Mouse (Mus musculus) testis, adult 2 months (tissue): ENCODE results near the gene Cyb561a3. TPM values are rescaled to one million over a fixed set of nuclear protein-coding genes. Genes with fewer than 3 reads are reported as not detected.

ENCODE experiments used
- H3K27ac ChIP-seq: fragments of 200-500 bp; 2 replicates; pipeline ENCODE4 v1.5.1; 2012; ENCODE audit warnings: low read depth, low read length; ENCODE audit not compliant: control insufficient read depth, insufficient read depth
- H3K27me3 ChIP-seq: fragments of 200-500 bp; 2 replicates; pipeline ENCODE4 v1.6.1; 2012; ENCODE audit warnings: mild to moderate bottlenecking, low read length, moderate library complexity; ENCODE audit not compliant: control insufficient read depth, insufficient read depth
- H3K36me3 ChIP-seq: fragments of 200-500 bp; 2 replicates; pipeline ENCODE4 v1.6.1; 2012; ENCODE audit warnings: mild to moderate bottlenecking, low read length; ENCODE audit not compliant: control insufficient read depth, insufficient read depth
- H3K4me1 ChIP-seq: fragments of 200-500 bp; 2 replicates; pipeline ENCODE4 v1.6.1; 2012; ENCODE audit warnings: low read length; ENCODE audit not compliant: control insufficient read depth, insufficient read depth
- H3K4me3 ChIP-seq: fragments of 200-500 bp; 2 replicates; pipeline ENCODE4 v1.5.1; 2012; ENCODE audit warnings: low read depth, mild to moderate bottlenecking, low read length, moderate library complexity, mixed read lengths; ENCODE audit not compliant: control insufficient read depth
- CTCF ChIP-seq: fragments of 200-500 bp; IDR thresholded peaks from 2 replicates; pipeline ENCODE4 v1.5.1; 2012; ENCODE audit warnings: low read depth, mild to moderate bottlenecking, inconsistent platforms, low read length, moderate library complexity; ENCODE audit not compliant: control insufficient read depth, insufficient read depth, insufficient replicate concordance
- POLR2A ChIP-seq: fragments of 200-500 bp; IDR thresholded peaks from 2 replicates; pipeline ENCODE4 v1.6.1; 2012; ENCODE audit warnings: low read depth, mild to moderate bottlenecking, inconsistent platforms, low read length, moderate library complexity; ENCODE audit not compliant: control insufficient read depth
- polyA plus RNA-seq: library from polyadenylated mRNA; depleted of rRNA; stranded (reverse); fragments of >200 nt; gene quantifications from 2 replicates; pipeline ENCODE4 v1.2.3, GENCODE M21; 2012

The Cyb561a3 gene
- polyA plus RNA-seq, 1 experiment = 34.2 TPM

DNA sequence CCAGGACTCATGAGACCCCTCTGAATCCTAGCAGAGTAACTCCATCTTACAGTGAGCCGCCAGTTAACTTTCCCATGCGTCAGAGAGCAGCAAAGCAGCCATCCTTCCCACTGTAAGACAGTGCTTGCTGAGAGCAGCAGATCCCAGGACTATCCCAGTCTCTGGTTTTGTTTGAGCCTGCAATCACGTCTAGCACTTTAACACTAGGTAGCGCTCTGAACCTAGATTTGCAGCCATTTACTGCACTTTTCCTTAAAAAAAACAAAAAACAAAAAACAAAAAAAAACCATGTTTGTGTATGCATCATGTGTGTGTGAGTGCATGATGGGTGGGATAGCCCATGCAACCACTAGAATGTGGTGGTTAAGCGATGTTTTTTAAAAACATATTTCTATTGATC, 16.9 kb upstream of the Cyb561a3 start:
- peaks cover 5% of the 10 kb centered on the region; the same call in 1 of the 2 replicates for H3K4me1 ChIP-seq
- H3K36me3 ChIP-seq = no peaks in the 10 kb centered on the region
- no peak overlapping the region for H3K4me3 ChIP-seq
- H3K27me3 ChIP-seq = no peaks in the 10 kb centered on the region
- no peak for TF ChIP-seq CTCF
- TF ChIP-seq POLR2A = no peak
- no peak overlapping the region for H3K27ac ChIP-seq

- H3K27ac ChIP-seq = peak overlapping the region; percentile 78
- no peaks in the 10 kb centered on the region for H3K4me1 ChIP-seq
- no peaks in the 10 kb centered on the region for H3K27me3 ChIP-seq
- no peak overlapping the region for H3K4me3 ChIP-seq
- no peaks in the 10 kb centered on the region for H3K36me3 ChIP-seq
- no peak for TF ChIP-seq CTCF
- no peak for TF ChIP-seq POLR2A
Measured at GRCm38 (mm10) chr19:10561558-10562314, 15.2 kb upstream of the Cyb561a3 start.

GRCm38 (mm10) chr19:10562351-10562750, 14.6 kb upstream of the Cyb561a3 start:
- Histone ChIP-seq H3K4me3 (no peak overlapping the region), H3K4me1 (no peaks in the 10 kb centered on the region), H3K36me3 (no peaks in the 10 kb centered on the region), H3K27ac (peak overlapping the region; percentile 78), H3K27me3 (no peaks in the 10 kb centered on the region)
- TF ChIP-seq CTCF (no peak), POLR2A (no peak)

GRCm38 (mm10) chr19:10564278-10564677, 12.7 kb upstream of the Cyb561a3 start:
- Histone ChIP-seq H3K36me3 (no peaks in the 10 kb centered on the region), H3K27me3 (no peaks in the 10 kb centered on the region), H3K4me3 (no peak overlapping the region), H3K27ac (no peak overlapping the region), H3K4me1 (no peaks in the 10 kb centered on the region)
- TF ChIP-seq POLR2A (no peak), CTCF (no peak)

DNA sequence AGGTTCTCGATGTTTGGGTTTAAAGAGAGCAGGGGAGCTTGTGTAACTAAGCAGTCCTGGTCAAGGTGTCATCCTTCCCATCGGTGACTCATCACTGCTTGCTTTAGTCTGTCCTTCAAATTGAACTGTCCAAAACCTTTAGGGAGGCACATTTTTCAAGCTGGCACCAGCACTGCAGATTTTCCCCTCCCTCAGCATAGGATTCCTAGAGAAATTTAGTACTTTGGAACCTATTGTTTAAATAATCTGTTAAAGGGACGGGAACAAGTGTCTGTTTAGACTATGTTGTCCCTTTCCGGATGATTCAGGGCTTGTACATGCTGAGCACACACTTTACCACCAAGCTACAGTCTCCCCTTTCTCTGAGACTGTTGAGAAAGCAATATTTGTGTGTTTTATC, 11.8 kb upstream of the Cyb561a3 start:
- Histone ChIP-seq H3K27me3 (no peaks in the 10 kb centered on the region), H3K4me3 (no peak overlapping the region), H3K4me1 (no peaks in the 10 kb centered on the region), H3K36me3 (no peaks in the 10 kb centered on the region), H3K27ac (no peak overlapping the region)
- TF ChIP-seq POLR2A (no peak), CTCF (no peak)

DNA sequence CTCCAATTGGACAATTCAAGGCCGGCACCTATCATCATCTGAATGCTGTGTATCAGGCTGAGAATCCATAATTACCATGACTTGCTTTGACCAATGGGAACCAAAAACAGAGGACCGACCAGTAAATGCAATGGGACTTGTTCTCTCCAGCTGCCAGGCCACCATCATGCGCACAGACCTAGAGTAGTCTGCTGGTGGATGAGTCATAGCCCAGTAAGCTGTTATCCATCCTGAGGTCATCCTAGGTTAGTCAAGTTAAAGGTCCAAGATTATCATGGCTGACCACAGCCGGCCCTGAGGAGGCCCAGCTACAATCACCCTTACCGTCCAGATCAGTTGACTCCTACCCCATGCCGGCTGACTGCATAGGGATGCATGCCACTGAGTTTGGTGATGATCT, 7.3 kb upstream of the Cyb561a3 start:
- Histone ChIP-seq H3K4me1 (no peaks in the 10 kb centered on the region), H3K27me3 (no peaks in the 10 kb centered on the region), H3K27ac (no peak overlapping the region), H3K4me3 (no peak overlapping the region), H3K36me3 (peaks cover 1% of the 10 kb centered on the region; the same call in 1 of the 2 replicates)
- TF ChIP-seq POLR2A (no peak), CTCF (no peak)

DNA sequence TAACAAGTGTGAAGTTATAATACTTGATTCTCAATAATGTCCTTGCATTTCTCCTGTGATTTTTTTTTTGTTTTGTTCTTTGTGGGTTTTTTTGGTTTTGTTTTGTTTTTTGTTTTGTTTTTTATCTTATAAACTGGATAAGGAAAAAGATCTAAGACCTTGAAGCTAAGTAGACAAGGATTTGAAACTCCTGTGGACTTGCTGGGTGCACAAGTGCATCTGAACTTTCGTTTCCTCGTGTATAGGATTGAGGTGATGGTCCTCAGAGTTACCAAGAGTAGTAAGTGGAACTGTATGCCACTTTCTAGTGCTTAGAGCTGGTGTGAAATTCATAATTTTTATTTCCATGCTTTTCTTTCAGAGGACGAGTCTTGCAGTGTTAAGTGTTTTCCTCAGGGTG, 3.1 kb downstream of the Cyb561a3 start:
- peaks cover 2% of the 10 kb centered on the region for H3K4me1 ChIP-seq
- TF ChIP-seq POLR2A (no peak), CTCF (no peak)
- H3K4me3 ChIP-seq = no peak overlapping the region

DNA sequence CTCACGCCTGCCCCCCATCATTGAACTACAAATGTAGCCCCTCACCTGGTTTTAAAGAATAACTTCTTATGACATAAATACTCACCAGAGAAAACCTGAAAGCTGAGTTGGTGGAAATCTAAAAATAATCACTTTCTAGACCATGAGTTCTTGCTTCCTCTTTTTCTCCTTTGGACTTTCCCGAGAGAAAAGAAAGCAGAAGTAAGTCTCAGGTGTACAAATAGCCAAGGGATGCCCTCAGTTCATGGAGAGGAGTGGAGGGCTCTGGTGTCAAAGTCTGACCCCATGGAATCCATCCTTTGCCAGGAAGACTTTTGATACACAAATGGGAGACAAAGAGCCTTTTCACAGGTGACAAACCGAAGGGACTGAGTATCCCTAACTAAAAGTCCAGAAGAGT, 3.8 kb downstream of the Cyb561a3 start:
- no peak for TF ChIP-seq POLR2A
- TF ChIP-seq CTCF = no peak
- Histone ChIP-seq H3K27me3 (no peaks in the 10 kb centered on the region), H3K4me3 (no peak overlapping the region), H3K27ac (no peak overlapping the region), H3K36me3 (no peaks in the 10 kb centered on the region; the same call in 1 of the 2 replicates), H3K4me1 (peaks cover 2% of the 10 kb centered on the region)

More for the DNA sequence above, 3.1 kb downstream of the Cyb561a3 start:
- Histone ChIP-seq H3K27ac (no peak overlapping the region), H3K27me3 (no peaks in the 10 kb centered on the region), H3K36me3 (no peaks in the 10 kb centered on the region; the same call in 1 of the 2 replicates)
